Mouse (Mus musculus): Measurements from ENCODE around the gene Lrrc1.

DNA sequence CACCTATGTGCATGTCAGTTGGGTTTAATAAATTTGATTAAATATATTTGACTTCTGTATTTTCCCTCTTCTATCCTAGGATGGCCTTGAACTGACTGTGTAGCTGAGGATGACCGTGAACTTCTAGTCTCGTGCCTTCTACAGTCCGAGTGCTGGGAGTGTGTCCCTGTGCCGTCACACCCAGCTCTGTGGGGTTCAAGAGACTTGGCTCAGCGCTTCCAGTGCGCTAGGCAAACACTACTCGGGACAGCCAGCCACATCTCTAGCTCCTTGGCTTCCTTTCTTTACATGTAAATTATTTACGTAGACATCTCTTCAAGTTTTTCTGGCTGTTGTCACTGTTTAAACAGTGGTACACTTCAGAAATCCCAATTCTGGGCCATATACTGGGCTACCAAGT lies 34.1 kb downstream of the Lrrc1 start:
- TF ChIP-seq POLR2A (IDR thresholded peaks at IDR 0.05; ENCODE audit: low read depth, low read length) (no peak), CTCF (conservative IDR thresholded peaks at IDR 0.05; ENCODE audit: insufficient read depth, insufficient read length, low read depth, low read length) (no peak)

Data from kidney, adult 2 months (tissue).